18 mouse cellular contexts compared by ENCODE assay signal in genomic region chr2:120147999-120148398, GRCm38 (mm10). TPM values are rescaled to one million over a fixed set of nuclear protein-coding genes. Genes with fewer than 3 reads are reported as not detected.
DNase-seq lines count a peak whose midpoint lies in the region; ATAC-seq and TF ChIP-seq lines count a peak whose summit lies in the region.
"Had no signal": no experiment of that assay in that cellular context is flagged by ENCODE, and none has a peak within 500 bp of the region (broad histone marks: within the 10 kb centered on the region; RNA-seq: fewer than 3 reads in every experiment).

No protein-coding gene starts in this region.

- peak overlapping the region; percentile 8 for H3K4me3 ChIP-seq in lung, adult 2 months (replicated peaks; ENCODE audit: extremely low read depth, low read depth, low read length)
- H3K4me3 ChIP-seq in heart, embryonic 14.5 days (ENCODE audit: control insufficient read depth in 1 of 2, insufficient read depth in 1 of 2, low read depth in 1 of 2, low read length in 2 of 2) = no peak overlapping the region
- H3K4me3 ChIP-seq: embryonic facial prominence, embryonic 13.5 days; neural tube, embryonic 12.5 days had no signal

- H3K27me3 ChIP-seq in heart, embryonic 14.5 days (ENCODE audit: control insufficient read depth, insufficient read depth, low read length) = no peaks in the 10 kb centered on the region
- H3K27me3 ChIP-seq: embryonic facial prominence, embryonic 13.5 days; neural tube, embryonic 12.5 days had no signal

- TF ChIP-seq POLR2A in lung, adult 2 months (IDR thresholded peaks at IDR 0.05; ENCODE audit: borderline replicate concordance, extremely low read depth, low read depth, low read length) = no peak

- peak overlapping the region; percentile 35; the same call in 1 of the 2 replicates for H3K9ac ChIP-seq in heart, embryonic 14.5 days (ENCODE audit: low read length)
- H3K9ac ChIP-seq: embryonic facial prominence, embryonic 13.5 days; neural tube, embryonic 12.5 days had no signal

- peak overlapping the region; percentile 28 for H3K4me2 ChIP-seq in heart, embryonic 14.5 days (ENCODE audit: low read length)
- H3K4me2 ChIP-seq: embryonic facial prominence, embryonic 13.5 days; liver, embryonic 11.5 days; neural tube, embryonic 12.5 days had no signal

- H3K27ac ChIP-seq in heart, embryonic 14.5 days (replicated peaks in 1 of 2; ENCODE audit: control insufficient read depth in 1 of 2, insufficient read depth in 1 of 2, low read depth in 2 of 2, low read length in 2 of 2) = peak overlapping the region; percentile 68 to 82
- H3K27ac ChIP-seq: embryonic facial prominence, embryonic 13.5 days; neural tube, embryonic 12.5 days had no signal

- no peak for TF ChIP-seq CTCF in lung, adult 2 months (IDR thresholded peaks at IDR 0.05; ENCODE audit: insufficient read depth, low read length)

- DNase-seq in heart, adult 11 months = peak; percentile 94
- no peak for DNase-seq in heart, adult 8-10 months (ENCODE audit: low spot score)
- no peak for DNase-seq in lung, adult 2 months
- DNase-seq in lung, postnatal 14 days = no peak
- DNase-seq in cerebellum, postnatal 4 days (ENCODE audit: low spot score in 2 of 2) = no peak
- DNase-seq in cerebellum, postnatal 25 days = no peak
- no peak for DNase-seq in layer of hippocampus, postnatal 36 days
- DNase-seq: adrenal gland, postnatal 36 days; cerebellum, adult 2 months; right cerebral cortex, postnatal 14 days had no signal

- H3K36me3 ChIP-seq in heart, embryonic 14.5 days (ENCODE audit: control insufficient read depth, insufficient read depth, low read length) = peaks cover 21% of the 10 kb centered on the region; the same call in 1 of the 2 replicates
- H3K36me3 ChIP-seq: embryonic facial prominence, embryonic 13.5 days; neural tube, embryonic 12.5 days had no signal

- 27% methylated on average over 3 of the region's 3 CpGs for WGBS in lung, adult 2 months
- WGBS in heart, embryonic 14.5 days = 6% methylated on average over 3 of the region's 3 CpGs

- peak; percentile 85 for ATAC-seq in heart, embryonic 14.5 days (ENCODE audit: insufficient number of reproducible peaks, insufficient read depth, low FRiP score, low read depth)
- ATAC-seq: activated CD4-positive, CD25-positive, alpha-beta regulatory T cell, adult 4 months; forebrain, embryonic 16.5 days; inflammation-experienced regulatory T-cells, adult 6 months; lung, postnatal 0 days had no signal

- H3K4me1 ChIP-seq in lung, adult 2 months (ENCODE audit: control insufficient read depth, insufficient read depth, low read length) = peaks cover 10% of the 10 kb centered on the region
- H3K4me1 ChIP-seq in heart, embryonic 14.5 days (ENCODE audit: control insufficient read depth in 2 of 2, insufficient read depth in 2 of 2, low read length in 2 of 2) = peaks cover 14 to 42% of the 10 kb centered on the region in 2 experiments
- H3K4me1 ChIP-seq: embryonic facial prominence, embryonic 13.5 days; neural tube, embryonic 12.5 days had no signal

- H3K9me3 ChIP-seq in heart, embryonic 14.5 days (ENCODE audit: control insufficient read depth, low read length) = no peaks in the 10 kb centered on the region
- H3K9me3 ChIP-seq: embryonic facial prominence, embryonic 13.5 days; neural tube, embryonic 12.5 days had no signal

RNA-seq across cellular contexts. Expression of gene Ehd4, which starts 6.4 kb away (rescaled TPM):
- total RNA-seq in heart, adult 8-10 months (2022) = 100 to 1,000 TPM; 312 to 410 (median 362) TPM
- 236 and 247 TPM in 2 replicates for polyA plus RNA-seq in lung, adult 2 months (2012; rRNA removed)
- 141 and 152 TPM in 2 replicates for polyA plus RNA-seq in heart, embryonic 14.5 days (2014; fragmentation: Nextera tagmentation; extraction: Ambion mirVana)
- 1 to 10 TPM; 7.6 to 7.7 TPM for total RNA-seq in layer of hippocampus, postnatal 36 days (2021)

Comparison
In these comparisons a context has a peak if more than half of its experiments do, and no peak if none do; other contexts are left out.
1. RNA of gene Ehd4, which starts 6.4 kb away (total RNA-seq): 312 to 410 TPM in heart, adult 8-10 months; 7.6 to 7.7 TPM in layer of hippocampus, postnatal 36 days; every median in the first group is over 10 times any median in the second.